Mouse (Mus musculus) heart, embryonic 14.5 days (tissue): ENCODE measurements around the gene Steap4. TPM values are rescaled to one million over a fixed set of nuclear protein-coding genes. Genes with fewer than 3 reads are reported as not detected.

Source experiments
- polyA plus RNA-seq: library from polyadenylated mRNA; unstranded; fragments of >200 nt; fragmentation: Nextera tagmentation; extraction: Ambion mirVana; gene quantifications from 2 replicates; pipeline ENCODE4 v1.2.1, GENCODE M21; 2014

The Steap4 gene
- polyA plus RNA-seq, 1 experiment from 2014 or later = 0.49 TPM

Other genes starting within 250 kb of the Steap4 start
- gene Sri, start 85.6 kb downstream of the Steap4 start, polyA plus RNA-seq = 238 and 260 TPM in 2 replicates